Mouse (Mus musculus) liver, postnatal 0 days (tissue): ENCODE measurements around the gene Dnajb8.

Experiments used
- CTCF ChIP-seq: sonication (generic); IDR thresholded peaks from 2 replicates; pipeline ENCODE4 v1.5.1; 2016; ENCODE audit warnings: antibody characterized with exemption, low read depth
- EP300 ChIP-seq: IDR thresholded peaks from 2 replicates; pipeline ENCODE4 v1.6.1; 2016; ENCODE audit warnings: antibody characterized with exemption, low read depth, mild to moderate bottlenecking

DNA sequence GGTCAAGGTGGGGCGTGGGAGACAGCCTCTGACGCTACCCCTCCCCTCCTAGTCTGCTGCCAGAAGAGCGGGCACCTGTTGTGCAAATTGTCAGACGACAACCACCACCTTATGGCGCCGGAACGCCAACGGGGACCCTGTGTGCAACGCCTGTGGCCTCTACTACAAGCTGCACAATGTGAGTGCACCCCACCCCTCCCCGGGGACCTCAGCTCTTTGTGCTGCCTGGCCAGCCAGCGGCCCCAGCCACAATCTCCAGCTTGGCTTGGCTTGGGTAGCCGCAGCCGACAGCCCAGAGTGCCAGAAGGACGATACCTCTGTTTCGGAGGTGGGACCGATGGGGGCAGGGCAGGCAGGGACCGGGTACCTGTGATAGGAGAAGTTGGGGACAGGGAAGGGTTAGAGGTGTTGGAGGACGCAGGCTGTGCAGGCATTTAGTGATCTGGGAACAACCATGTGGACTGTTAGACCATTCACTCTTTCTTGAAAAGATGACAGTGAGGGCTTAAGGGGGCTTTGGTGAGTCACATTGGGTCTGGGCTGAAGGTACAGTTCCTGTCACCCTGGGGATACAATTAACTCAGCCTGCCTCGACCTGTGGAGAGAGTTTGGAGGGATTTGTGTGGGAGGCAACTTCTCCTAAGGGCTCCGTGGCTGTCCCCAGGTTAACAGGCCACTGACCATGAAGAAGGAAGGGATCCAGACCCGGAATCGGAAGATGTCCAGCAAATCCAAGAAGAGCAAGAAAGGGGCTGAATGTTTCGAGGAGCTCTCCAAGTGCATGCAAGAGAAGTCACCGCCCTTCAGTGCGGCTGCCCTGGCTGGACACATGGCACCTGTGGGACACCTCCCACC lies 17.3 kb upstream of the Dnajb8 start:
- TF ChIP-seq EP300 (no peak), CTCF (no peak)
